Mouse (Mus musculus) olfactory bulb, adult 2 months (tissue): ENCODE results near the gene Tbc1d4.

Experiments
- CTCF ChIP-seq: fragments of 200-500 bp; IDR thresholded peaks from 2 replicates; pipeline ENCODE4 v1.5.1; 2012; ENCODE audit warnings: low read depth, mild to moderate bottlenecking, low read length, moderate library complexity; ENCODE audit not compliant: insufficient read depth
- POLR2A ChIP-seq: fragments of 200-500 bp; IDR thresholded peaks from 2 replicates; pipeline ENCODE4 v1.6.1; 2012; ENCODE audit warnings: mild to moderate bottlenecking, low read depth, low read length, moderate library complexity; ENCODE audit not compliant: insufficient read depth

- TF ChIP-seq CTCF (no peak), POLR2A (0 out of 2 replicates have a peak, but pooled peaks have one; percentile 60)
These were observed 31.3 kb upstream of the Tbc1d4 start, which contains the start of gene Commd6 for GRCm38 (mm10) chr14:101640153-101640843.
